Mouse (Mus musculus): ENCODE results near the gene Nav3.

DNA sequence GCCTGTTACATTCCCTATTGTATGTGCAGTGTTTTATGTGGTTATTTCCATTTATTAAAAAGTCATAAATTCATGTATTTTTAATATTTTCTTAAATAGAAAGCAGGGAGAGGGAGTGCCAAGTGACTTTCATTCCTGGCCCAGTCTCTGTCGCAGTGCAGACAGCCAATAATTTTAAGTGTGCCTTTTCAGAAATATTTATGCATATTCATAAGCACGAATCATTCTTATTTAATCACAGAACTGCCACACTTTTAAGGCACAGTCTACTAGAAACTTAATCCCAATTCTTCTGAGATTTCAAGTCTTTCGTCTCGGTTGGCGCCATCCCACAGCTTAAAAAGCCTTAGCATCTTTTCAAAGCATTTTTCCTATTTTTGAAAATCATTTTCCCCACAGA, 29.3 kb upstream of the Nav3 start:
- TF ChIP-seq CTCF (IDR thresholded peaks at IDR 0.05; ENCODE audit: low read depth, low read length) (no peak), POLR2A (IDR thresholded peaks at IDR 0.05; ENCODE audit: extremely low read depth, insufficient read depth, low read length) (no peak)

All from liver, adult 2 months (tissue).